Mouse (Mus musculus): ENCODE data around the gene Hexa.

Gene Hexa

DNA sequence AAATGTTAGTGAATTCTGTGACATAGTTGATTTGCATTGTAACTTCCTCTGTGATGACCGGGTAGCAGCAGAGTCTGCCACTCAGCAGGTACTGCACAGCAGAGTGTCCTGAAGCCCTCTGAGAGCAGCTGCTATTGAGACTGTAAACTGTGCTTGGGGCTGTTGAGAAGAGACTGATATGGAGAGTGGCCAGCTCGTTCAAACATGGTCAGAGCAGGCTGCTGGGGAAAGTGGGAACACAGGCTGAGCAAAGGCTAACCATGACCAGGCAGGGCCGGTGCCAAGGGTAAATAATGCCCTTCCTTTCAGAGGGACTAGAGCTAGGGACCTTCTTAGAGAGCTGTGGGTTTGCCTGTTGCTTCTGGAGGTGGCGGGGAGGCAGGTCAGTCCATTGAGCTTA lies 14.4 kb downstream of the Hexa start:
- DNase-seq = no peak

DNA sequence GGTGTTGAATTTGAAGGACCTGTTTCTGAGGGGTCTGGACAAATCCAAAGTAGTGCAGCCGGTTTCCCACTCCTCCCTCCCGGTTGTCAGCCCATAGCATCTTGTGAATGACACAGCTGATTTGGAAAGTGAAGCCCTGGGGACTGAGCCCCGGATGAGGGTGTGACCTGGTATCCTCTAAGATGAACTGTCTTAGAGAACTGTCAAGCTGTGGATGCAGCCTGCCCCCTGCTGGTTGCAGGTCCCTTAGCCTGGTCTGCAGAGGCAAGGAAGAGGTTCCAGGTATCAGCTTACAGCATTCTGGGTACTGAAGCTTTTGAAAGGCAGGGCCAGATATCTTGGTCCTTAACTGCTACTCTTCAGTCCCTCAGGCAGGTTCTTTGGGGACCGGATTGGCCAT lies 26.3 kb downstream of the Hexa start:
- DNase-seq = peak; percentile 66 to 81

DNA sequence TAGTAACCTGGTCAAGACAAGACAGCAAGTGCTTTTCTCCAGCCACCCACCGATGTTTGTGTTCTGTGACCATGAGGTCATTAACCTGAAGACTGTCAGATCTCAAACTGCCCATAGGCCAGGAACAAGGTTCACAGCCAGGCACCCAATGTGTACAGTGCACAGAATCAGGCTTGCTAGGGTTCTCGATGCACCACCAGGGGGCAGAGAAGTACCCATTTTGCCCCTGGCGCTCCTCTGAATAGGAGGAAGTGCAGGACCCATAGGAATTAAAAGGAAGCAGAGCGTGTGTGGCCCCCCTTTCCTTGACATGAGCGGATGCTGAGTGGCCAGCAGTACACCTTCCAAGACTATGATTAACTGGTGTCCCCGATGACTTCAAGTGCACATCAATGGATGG lies 27.8 kb downstream of the Hexa start:
- DNase-seq = peak; percentile 62 to 75

DNA sequence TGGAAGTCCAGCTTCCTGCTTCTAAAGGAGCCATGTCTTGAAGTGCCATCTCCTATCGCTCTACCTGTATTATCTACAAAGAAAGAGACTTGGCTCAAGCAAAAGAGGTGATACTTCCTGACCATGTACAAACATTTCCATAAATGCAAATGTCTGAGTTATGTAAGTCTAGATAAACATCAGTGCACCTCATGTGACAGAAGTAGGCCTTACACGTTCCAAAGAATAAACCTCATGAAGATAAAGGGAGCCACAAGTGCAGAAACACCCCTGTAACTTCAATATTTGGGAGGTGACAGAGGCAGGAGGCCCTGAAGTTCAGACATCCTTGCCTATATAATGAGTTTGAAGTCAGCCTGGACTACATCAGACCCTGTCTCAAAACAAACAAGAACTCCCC lies 32.5 kb downstream of the Hexa start:
- DNase-seq = no peak

DNA sequence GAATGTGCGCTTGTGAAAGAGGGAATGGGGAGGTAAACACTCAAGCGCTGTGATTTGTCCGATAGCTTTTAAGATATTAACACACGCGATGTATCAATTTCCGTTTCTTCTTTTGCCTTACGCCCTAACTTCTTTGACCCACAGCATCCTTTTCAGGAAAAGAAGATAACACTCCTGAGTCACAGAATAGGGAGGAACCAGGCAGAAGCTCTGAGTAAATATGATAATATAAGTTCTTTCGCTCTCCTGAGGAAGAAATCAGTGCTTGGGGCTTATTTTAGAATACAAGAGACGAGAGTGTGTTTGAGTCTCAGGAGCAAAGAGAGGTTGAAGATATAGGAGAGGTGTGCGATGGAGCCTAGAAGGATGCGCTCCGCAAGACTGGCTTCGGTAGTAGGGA lies 38.1 kb downstream of the Hexa start:
- no peak for DNase-seq

DNA sequence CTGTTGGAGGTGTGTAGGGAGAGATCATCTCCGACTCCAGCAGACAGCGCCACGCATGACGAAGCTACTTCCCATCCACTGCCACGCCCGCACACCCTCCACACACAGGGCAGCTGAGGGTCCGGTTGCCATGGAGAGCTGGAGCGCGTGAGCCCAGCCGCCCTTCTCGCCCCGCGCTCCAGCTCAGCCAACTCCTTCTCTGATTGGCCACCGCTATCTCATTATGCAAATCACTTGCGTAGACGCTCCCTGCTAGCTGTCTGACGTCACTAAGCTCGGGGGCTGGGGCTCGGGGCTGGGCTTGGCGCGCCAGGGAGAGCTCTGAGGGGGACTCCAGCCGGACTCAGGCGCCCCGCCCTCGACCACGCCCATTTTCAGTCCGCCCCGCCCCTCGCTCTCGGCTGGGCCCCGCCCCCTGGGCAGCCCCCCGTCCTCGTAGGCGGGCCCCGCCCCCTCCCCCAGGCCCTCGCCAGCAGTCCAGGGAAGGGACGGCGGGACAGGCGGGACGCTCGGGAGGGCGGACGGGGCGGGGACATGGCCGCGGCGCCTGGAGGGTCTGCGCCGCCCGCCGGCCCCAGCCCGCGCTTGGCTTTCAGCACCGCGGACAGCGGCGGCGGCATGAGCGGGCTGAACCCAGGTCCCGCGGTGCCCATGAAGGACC lies 38.6 kb downstream of the Hexa start, which contains the start of gene Celf6:
Gene Celf6 (plus strand): TSS at position 74 of the 661 bp plus-strand sequence.
- DNase-seq = peak; percentile 89 to 93

DNA sequence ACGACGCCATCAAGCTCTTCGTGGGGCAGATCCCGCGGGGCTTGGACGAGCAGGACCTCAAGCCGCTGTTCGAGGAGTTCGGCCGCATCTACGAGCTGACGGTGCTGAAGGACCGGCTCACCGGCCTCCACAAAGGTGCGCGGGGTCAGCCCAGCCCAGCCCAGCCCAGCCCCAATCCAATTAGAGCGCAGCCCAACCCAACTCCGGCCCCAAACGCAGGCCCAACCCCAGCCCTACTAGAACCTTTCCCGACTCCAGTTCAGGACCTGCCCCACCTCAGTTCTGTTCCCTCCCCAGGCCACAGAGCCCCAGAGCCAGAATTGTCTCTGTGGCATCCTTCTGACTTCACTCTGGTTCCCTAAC lies 39.1 kb downstream of the Hexa start:
- DNase-seq = no peak

DNA sequence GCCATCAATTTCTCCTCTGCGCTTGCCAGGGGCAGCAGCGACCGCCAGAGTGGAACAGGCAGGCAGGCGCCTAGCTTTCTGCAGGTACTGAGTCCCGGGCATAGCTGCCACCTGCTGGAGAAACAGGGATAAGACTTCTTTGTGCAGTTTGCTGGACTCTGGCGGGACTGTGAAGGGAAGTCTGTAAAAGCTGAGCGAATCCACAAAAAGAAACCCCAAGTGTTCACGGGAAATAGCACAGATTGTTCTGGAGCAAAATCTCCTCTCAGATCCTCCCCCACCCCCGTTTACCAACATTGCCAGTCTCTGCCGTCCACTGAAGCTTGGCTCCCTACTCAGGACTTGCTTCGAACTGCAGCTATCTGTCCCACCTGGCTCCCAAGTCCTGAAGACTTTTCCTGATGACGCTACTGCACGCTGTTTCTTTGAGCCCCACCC lies 45.5 kb downstream of the Hexa start:
- peak; percentile 75 to 85 for DNase-seq

DNA sequence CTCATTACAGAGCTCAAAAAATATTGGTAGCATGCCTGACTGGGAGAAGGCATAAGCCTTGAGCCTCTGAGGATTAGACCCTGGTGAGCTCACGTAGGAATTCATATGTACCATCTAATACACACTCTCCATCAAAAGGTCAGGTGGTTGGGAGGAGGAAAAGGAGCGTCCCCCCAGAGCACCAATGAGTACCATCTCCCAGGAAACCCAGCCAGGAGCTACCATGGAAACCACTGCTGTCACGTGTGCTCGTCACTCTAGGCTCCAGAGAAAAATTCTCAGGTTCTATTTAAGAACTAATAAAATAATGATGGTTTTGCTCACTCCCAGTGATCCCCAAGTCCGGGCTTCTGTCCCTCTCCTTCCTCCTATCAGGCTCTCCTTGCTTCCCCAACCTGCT lies 48.9 kb downstream of the Hexa start:
- no peak for DNase-seq

DNA sequence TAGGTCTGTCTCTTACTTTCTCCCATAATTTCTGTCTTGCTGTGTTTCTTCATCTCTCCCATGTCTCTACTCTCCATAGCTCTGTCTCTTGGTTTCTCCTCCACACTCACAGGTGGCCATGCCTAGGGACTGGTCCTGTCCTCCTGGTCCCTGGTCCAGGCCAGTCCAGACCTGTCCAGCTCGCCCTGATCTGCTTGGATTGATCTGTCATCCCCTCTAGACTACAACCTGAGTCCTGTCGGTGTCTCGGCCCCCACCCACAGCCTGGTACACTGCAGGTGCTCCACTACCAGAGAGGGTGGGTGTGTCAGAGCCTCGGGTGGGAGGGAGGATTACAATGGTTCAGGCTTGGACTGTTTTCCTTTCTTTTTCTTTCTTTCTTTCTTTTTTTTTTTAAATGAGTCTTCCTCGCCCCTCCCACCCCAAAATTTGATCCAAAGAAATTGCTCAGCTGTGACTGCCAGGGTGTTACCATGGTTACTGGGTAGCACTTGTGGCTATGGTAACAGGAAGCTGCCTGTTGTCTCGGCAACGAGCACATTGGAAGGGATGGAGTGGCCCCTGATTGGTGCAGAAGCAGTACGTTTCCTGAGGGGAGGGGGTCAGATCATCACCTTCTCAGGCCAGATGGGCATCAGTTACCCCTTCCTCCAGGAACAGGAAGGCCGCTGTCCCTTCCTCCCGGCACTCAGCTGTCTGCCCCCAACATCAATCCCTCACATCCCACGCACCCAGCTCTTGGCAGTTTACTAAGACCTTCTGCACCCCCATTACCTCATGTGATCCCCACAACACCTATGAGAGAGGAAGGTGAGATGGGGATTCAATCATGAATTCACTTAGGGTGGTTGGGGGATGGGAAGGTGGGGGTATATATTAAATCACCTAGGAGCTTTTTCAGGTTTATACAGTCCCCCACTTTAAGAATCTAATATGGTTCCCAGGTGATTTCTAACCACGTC lies 49.7 kb downstream of the Hexa start:
- peak in 1 of 2 experiments; percentile 44 for DNase-seq

DNA sequence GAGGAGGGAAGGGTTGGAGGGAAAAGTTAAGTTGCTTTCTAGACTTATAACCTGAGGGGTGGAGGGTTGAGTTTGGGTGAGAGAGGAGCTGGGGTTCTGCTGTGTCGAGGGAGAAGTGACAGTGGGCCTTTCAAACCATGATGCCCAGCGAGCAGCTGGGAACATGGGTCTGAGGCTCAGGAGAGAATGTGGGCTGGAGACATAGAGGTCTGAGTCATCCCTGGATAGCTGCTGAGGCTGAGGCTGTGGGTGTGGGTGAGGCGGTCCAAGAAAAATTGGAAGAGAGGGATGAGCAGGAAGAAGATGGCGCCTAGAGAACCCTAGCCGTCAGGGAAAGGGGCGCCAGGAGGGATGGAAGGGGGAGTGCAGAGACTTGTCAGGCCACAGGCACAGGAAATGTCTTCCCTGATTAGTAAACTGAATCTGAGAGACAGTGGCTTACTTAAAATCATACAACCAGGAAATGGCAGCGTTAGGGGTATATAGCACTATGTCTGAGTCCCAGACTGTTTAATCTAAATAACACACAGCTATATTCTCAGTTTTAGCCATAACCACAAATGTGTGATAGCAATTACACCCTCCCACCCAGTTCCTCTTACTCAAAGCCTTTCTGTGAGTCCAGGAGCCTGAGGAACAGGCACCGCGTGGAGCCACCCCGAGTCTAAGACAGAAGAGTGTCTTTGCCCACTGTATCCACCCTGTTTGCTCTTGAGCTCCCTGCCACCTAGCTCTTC lies 50.5 kb downstream of the Hexa start:
- no peak for DNase-seq

DNA sequence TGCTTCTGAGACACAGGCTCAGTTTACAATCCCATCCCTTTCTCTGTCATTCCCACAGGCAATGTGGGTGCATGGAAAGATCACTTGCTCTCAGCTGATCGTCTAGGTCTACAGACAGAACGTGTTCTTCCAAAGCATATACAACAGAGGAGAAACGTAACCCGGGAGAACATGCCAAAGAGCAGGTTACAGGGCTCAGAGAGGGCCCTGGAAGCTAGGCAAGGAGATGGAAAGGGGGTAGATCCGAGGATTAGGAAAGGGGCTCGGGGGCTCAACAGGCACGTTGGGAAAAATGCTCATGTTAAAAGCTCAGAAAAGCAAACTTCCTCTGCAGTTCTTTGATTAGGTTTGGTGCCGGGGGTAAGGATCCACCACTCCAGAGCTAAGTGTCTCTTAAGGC lies 62.3 kb downstream of the Hexa start:
- DNase-seq = no peak

DNA sequence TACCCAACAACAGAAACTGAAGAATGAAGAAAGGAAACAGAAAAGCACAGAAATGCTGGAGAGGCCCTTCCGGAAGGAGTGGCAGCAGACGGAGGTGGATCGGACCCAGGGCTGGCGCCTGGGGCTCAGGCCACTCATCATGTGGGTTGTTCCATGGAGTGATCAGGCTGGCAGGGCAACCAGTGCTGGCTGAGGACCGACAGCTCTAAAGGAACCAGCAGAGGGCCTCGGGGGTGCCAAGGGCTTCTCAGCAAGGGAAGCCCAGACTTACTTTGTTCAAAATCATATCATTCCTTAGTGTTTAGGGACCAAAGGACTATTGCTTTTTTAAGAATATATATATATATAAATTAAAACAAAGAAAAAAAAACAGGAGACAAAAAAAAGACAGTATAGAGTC lies 66.6 kb downstream of the Hexa start:
- peak; percentile 25 to 59 for DNase-seq

DNA sequence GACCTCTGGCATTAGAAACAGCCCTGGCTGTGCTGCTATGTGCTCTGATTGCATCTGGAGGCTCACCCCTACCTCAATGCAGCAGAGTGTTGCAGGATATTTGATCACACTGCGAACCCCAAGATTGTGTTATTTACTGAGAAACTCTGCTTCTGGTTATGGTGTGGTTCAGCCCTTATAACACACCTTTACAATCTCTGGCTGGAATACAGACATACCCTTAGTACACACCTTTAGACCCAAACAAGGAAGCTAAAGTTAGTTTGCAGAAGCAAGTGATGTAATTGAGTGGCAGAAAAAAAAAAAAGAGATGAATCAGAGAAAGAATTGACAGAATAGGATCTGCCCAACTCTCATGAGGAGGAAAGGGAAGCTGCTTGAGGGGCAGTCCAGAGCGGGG lies 71.6 kb downstream of the Hexa start:
- no peak for DNase-seq
